Mouse (Mus musculus): ENCODE data around the gene Gsk3a.
"Not testable (repeated sequence)": the region's sequence is repeated elsewhere in the genome, so short reads cannot be mapped to it uniquely, and the experiment has no call there.

Gene Gsk3a

DNA sequence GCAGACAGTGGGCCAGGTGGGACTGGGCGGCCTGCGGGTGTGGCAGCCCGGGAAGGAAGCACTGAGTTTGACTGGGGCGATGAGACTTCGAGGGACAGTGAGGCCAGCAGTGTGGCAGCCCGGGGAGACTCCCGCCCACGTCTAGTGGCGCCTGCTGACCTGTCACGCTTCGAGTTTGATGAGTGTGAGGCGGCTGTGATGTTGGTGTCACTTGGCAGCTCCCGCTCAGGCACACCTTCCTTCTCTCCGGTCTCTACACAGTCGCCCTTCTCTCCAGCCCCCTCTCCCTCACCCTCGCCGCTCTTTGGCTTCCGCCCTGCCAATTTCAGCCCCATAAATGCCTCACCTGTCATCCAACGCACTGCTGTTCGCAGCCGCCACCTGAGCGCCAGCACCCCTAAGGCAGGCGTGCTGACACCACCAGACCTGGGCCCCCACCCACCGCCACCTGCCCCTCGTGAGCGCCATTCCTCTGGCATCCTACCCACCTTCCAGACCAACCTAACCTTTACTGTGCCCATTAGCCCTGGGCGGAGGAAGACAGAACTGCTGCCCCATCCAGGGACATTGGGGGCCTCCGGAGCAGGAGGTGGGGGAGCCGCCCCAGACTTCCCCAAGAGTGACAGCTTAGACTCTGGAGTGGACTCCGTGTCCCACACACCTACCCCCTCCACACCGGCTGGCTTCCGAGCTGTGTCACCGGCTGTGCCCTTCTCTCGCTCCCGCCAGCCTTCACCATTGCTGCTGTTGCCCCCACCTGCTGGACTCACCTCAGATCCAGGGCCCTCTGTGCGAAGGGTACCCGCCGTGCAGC, 35.0 kb upstream of the Gsk3a start:
- DNase-seq: no peak

DNA sequence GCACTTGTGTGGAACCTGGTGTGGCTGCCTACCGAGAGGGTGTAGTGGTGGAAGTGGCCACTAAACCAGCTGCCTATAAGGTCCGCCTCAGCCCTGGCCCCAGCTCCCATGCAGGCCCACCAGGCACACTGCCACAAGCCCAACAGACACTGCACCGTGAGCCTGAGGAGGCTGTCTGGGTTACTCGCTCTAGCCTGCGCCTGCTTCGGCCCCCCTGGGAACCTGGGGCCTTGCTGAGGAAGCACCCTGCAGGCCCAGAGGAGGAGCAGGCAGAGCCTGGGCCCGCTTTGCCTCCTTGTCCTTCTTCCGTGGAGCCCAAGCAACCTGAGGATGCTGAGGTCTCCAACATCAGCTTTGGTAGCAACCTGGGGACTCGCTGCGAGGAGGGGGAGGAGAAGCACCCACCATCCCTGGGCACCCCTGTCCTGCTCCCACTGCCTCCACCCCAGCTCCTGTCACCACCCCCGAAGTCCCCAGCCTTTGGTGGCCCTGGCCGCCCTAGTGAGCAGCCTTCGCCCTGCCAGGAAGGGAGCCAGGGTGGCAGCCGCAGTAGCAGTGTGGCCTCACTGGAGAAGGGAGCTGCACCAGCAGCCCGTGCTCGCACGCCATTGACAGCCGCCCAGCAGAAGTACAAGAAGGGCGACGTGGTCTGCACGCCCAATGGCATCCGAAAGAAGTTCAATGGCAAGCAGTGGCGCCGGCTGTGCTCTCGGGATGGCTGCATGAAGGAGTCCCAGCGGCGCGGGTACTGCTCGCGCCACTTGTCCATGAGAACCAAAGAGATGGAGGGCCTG, 34.2 kb upstream of the Gsk3a start:
- no peak for DNase-seq

DNA sequence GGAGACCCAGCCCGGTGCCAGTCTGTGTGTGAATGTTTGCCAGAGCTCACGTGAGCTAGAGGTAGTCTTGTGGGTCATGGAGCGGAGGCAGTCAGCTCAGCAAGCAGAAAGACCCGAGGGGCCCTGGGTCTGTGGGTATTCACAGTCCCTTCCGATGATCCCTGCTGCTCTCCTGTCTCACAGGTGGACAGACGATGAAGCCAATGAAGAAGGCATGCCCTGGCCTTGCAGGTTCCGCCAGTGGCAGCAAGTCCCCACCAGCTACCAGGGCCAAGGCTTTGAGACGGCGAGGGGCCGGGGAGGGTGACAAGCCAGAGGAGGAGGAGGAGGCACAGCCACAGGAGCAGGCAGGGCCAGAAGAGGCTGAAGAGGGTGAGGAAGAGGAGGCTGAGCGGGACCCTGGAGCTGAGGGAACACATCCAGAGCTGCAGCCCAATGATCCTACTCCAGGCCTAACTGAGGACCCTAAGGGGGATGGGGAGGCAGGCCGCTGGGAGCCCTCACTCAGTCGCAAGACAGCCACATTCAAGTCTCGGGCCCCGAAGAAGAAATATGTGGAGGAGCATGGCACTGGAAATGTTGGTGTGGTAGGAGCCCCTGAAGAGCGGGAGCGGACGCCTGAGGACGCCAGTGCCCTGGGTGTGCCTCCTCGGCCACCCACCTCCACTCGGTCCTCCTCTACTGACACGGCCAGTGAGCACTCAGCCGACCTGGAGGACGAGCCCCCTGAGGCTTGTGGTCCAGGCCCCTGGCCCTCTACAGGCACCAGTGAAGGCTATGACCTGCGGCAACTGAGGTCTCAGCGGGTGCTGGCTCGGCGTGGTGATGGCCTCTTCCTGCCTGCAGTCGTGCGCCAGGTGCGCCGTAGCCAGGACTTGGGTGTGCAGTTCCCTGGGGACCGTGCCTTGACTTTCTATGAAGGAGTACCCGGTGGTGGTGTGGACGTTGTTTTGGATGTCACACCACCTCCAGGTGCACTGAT, 33.3 kb upstream of the Gsk3a start:
- DNase-seq: no peak

DNA sequence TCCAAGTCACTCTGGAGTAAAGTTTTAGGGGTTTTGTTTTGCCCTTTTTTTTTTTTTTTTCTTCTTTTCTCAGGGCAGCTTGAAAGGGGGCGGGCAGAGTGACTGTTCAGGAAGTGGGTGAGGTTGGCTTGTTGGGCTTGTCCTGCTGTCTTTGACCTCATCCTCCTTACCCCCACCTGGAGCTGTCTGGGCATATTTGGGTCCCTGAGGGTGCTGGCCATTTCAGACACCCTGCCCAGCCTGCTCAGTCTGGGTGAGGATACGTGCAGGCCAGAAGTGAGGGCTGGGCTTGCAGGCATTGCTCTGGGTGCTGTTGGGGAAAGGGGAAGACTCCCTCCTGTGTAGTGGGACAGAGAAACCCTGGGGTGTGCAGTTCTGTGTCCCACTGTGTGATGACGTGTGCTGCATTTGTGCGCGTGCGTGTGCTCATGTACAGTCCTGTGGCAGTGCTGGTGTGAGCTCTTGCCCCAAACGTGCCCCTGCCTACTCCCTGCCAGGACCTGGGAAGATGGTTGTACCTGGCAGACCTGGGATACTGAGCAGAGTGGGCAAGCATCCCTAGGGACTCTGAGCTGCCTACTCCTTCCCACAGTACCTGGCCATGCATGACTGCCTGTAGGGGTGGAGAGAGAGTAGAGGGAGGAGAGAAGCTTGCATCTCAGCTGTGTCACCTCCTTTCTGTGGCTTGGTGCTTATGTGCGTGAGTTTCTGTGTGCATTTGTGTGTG, 32.1 kb upstream of the Gsk3a start:
- DNase-seq: peak; percentile 44

DNA sequence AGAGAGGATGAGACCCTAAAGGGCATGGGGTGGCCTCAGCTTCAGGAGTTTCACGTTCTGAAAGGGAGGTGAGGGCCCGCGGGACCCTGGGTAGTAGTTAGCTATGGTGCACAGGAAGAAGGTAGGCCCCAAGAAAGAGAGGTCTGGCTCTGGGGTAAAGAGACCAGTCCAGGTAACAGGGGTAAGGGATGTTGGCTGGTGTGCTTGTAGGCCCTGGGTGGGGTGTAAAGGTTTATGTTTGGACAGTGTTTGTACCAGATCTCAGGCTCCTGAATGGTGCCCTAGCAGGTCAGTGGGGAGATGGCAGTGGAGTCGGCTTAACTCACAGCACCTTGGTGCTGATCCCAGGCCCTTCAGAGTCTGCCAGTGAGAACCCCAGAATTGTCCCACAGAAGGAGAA, 31.4 kb upstream of the Gsk3a start:
- DNase-seq: no peak

DNA sequence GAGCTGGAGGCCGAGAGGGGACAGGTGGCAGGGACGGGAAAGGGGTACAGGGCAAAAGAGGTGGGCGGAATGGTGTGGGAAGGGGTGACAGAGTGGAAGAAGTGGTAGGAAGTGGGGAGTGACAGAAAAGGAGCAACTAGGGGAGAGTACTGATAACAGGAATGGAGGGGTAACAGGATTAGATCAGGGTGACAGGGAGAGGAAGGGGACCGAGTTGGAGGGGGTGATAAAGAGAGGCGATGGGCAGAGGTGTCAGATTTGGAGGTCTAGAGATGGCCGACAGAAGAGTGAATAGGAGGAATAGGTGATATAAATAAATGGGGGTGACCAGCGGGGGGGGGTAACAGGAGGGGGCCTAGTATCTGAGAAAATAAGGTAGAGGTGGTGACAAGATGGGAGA, 30.9 kb upstream of the Gsk3a start:
- no peak for DNase-seq

DNA sequence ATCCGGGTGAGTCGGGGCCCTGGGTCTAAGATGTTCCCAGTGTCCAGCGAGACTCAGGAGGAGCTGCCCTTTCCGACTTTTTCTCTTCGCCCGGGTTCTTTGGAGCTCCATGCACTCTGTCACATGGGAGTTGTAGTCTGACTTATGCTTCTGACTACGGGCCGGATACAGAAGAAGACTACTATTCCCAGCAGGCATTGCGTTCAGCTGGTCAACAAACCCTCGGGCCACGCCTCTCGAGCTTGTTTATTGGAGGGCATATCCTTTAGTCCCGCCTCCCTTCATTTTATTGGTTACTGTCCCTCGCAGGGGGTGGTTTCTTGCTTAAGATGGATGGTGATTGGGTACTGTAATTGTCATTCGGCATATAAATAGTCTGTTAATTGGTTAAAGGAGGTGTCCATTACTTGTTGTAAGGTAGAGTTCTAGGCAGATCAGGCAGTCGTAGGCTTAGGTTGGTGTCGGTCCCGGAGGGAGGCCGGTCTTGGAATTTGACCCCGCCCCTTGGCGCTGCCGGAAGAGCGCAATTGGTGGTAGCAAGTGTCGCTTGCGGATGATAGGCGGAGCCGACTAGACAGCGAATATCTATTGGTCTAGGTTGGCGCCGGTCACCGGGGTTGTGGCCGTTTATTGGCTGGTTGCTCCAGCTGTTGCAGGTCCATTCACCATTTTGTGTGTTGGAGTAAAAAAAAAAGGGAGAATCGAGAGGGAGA, 30.3 kb upstream of the Gsk3a start:
- peak; percentile 100 for DNase-seq

DNA sequence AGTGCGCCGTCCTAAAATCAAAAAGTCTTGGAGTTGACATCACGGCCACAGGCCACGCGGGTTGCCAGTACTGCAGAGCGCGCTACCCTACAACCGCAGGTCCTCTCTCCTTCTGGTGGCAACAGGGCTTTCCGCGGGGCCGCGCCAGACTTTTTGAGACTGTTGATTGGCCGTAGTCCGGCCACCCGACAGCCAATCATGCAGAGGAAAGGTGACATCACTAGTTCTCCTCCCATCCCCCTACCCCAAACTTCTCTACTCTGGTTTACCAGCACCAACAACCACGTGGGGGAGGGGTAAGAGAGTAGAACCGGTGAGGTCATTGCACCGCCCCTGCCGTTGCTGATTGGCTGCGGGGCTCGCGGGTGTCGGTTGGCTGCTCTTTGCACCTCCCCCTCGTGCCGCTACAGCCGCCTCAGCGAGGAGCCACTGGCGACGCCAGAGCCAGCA, 29.7 kb upstream of the Gsk3a start, which contains the start of gene Cic:
TSS of gene Cic (plus strand) at position 404 of the 450 bp plus-strand sequence.
- DNase-seq: peak; percentile 100

DNA sequence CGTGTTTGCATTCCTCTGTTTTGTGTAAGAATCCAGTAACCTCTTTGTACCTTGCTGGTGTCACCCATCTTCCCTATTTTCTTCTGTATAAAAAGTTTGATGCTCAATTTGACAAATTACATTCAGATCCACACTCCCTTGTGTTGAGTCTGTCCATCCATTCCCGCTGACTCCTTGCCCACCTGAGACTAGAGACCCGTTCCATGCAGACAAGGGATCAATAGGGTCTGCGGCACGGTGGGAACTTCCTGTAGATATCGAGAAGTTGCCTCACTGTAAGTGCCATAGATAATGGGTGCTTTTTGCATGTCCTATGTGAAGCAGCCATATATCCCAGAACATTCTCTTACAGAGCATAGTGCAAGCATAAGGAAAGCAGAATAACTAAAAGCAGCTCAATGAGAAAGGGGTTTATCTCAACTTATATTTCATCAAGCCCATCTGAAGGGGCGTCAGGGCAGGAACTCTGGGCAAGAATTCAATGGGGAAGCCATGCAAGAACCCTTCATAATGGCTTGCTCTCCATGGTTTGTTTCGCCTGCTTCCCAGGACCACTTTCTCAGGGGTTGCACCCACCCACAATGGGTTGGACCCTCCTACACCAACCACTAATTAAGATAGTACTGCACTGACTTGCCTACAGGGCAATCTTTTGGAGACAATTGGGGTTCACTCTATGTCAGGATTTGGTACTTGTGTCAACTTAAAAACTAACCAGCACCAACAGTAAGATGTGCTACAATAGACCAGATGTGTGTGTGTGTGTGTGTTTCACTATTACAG, 28.7 kb upstream of the Gsk3a start:
- no peak for DNase-seq

DNA sequence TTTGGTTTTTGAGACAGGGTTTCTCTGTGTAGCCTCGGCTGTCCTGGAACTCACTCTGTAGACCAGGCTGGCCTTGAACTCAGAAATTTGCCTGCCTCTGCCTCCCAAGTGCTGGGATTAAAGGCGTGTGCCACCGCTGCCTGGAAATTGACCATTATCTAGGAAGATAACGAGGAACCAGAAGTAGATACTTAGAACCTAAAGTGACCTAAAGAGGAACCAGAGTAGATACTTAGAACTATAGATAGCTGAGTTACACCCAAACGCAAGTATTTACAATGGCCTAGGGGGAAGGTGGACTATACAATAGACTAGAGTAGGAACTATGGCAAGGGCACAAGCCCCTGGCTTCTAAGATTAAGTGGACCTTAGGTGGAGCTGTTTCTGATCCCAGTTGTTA, 28.1 kb upstream of the Gsk3a start:
- not testable (repeated sequence) for DNase-seq

DNA sequence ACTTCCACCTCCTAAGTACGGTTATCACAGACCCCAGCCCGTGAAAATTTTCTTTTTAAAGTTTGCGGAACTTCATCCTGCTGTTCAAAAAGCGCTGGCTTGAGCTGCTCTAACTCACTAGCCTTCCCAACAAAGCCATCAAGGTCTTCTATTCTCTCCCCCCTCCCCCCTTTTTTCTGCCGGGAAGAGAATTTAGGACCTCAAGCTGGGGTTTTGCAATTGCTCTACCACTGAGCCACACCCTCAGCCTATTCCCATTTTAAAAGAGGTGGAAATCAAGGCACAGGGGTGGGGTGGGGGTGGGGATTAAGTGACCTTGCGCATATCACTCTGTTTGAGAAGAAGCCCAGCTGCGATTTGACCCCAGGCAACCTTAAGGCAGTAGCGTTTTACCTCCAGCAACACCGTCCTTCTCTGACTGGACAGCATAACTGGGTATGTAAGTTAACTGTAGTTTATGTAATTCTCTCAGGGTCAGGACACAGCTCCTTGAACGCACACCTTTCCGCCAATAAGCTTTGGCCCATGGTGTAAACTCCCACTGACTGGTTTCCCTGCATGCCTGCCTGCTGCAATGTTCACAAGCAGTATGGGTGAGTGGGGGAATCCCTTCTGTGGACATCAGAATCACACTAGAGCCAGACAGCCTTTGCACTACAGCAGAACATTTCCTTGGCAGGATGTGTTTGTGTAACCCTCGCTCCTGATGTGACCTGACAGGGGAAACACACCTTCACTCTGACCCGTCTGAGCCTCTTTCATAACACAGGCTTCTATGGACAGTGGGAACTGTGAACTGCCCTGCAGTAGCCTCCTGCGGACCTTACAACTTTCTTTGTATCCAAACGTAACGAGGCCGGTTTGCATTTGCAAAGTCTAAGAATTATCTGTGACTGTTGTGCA, 26.6 kb upstream of the Gsk3a start:
- DNase-seq: no peak

DNA sequence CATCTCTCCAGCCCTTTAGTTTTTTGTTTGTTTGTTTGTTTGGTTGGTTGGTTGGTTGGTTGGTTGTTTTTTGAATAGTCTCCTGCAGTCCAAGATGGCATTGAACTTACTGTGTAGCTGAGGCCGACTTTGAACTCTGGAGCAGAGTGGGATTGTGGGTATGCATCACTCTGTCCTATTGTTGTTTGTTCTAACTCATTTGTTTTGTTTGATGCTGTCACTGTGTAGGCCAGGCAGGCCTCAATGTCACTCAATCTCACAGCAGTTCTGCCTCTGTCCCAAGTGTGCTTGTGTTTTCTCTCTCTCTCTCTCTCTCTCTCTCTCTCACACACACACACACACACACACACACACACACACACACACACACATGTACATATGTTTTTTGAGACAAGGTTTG, 24.2 kb upstream of the Gsk3a start:
- no peak for DNase-seq

DNA sequence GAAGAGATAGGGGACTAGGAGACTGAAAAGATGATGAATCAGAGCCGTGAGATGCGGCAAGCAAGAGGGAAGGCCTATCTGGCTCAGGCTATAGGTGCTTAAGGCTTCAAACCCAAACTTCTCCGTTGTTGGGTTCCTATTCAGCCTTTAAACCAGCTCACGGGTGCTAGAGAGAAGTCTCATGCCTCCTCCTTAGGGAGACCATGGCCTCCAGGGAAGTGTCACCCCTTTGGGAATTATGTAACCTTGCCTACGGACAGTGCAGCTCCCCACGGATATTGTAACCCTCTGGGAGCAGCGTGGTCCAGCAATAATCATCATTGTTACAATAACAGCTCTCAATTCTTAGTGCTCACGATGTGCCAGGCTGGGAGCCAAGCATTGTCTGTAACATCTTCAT, 14.2 kb upstream of the Gsk3a start:
- no peak for DNase-seq

DNA sequence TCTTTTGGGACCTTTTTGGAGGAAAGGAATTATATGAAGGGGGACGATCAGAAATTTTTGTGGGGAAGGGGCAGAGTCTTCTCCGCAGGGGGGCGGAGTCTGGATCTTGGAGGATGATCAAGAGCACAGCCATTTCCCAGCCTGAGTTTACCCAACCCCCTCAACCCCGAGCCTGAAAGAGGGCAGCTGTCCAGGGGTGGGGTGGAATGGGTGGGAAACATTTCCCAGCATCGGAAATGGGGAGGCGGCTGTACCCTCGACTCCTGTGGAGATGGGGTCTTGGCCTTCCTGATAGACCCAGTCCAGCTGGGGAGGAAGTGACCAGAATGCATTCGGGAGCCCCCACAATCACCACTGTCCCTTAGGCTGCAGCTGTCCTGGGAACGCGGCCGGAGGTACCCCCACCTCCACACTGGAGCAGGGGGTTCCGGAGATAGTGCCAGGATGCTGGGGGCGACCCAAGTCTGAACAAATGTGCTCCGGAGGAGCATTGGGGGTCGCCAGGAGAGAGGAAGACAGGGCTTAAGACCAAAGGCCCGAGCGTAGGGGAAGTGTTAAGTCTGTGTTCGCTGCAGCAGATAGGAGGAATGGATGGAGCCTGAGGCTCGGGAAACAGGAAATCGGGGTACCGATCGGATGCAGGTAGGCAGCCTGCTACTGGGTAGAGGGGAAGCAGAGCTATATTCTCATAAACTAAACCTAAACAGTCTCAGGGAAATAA, 13.6 kb upstream of the Gsk3a start:
- peak; percentile 85 for DNase-seq

DNA sequence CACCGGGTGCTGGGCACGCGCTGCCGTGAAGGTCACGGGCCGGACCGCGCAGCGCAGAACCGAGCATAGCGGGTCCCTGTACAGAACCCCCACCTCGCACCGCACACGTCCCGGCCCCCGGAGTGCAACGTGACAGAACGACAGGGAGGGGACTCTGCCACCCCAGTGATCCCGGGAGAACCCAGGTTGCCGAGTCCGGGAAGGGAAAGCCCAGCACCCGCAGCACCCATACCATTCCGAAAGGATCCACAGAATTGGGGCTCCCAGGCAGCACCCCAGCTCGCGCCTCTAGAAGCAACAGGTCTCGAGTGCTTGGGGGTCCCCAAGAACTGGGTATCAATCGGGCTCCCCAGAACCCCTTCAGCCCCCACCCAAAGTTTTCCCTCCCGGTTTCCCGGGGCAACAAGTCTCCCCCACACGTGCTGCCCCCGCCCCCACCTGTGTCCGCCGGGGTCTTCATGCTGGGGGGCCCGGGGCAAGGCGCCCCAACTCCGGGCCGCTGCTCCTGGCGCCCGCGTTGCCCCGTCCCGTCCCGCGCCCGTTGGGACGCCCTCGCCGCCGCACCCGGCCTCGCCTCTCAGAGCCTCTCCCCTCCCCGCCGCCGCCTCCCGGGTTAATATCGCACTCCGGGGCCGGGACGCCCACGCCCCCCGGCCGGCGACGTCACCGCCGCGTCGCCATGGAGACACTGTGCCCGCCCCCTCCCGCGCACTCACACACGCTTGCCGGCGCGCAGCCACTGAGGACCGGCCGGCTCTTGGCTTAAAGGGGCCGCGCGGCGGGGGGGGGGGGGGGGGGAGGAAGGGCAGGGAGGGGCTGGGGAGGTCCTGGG, 12.7 kb upstream of the Gsk3a start, which contains the start of gene Erf:
TSS of gene Erf (minus strand) at position 621 of the 832 bp plus-strand sequence.
- DNase-seq: peak; percentile 98

DNA sequence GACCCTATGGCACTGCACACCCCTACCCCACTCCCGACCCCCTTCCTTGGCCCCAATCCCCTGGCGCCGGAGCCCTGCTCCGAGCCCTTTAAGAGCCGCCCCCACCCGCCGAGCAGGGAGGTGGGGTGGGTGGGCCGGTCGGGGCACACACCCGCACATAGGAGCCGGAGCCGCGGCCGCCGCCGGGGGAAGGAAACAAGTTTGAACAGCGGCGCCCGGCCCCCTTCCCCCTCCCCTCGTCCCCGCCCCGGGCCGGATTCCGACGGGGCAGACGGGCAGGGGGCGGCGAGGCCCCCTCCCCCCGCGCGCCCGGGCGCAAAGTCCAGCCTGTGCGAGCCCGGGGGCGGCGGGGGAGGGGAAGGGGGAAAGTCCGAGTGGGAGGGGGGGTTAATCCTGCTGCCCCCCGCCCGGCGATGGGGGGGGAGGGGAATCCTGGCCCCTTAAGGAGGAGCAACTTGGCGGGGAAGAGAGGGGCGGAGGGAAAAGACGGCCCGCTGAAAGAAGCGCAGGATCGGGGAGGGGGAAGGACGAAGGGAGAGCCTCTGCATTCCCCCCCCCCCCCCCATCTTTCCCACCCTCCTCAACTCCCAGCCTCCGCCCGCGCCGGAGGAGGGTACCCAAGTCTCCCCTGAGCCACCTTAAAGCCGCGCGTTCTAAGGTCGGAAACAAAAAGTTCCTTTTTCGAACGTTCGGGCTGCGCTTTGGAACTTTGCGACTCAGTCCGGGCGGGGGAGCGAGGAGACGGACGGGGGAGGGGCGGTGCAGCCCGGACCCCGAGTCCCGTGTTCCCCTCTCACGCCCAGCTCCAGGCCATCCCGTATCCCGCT, 11.9 kb upstream of the Gsk3a start:
- DNase-seq: peak; percentile 92

DNA sequence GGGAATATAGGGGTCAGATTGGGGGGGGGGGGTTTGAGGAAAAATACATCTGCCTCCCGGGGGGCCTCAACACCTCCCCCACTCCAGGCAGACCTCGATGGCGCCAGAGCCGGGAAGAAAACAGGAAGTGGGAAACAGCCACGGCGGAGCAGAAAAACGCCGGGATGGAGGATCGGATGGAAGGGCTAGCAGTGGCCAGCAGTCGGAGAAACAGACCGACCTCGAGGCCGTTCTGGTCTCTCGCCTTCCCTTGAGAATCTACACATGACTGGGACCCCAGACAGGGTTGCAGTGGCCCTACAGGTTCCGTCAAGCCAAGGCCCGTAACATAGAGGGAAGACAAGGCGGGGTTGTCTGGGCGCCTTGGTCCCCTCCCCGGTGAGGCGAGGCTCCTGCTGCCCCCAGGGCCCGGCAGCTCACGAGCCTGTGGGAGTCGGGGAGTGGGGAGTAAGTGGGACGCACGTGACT, 11.2 kb upstream of the Gsk3a start:
- DNase-seq: peak; percentile 50
